Mouse (Mus musculus) T-cell, adult 2 months (primary cell): ENCODE data around the gene Foxp1.
A peak's percentile ranks its signal among the peaks of the same experiment; 100 is the strongest.

Source experiments
- DNase-seq: peaks from one replicate; pipeline ENCODE4 v3.0.0; 2022; ENCODE audit warnings: low spot score

Gene Foxp1

GRCm38 (mm10) chr6:99050288-99051006, 472.1 kb downstream of the Foxp1 start:
- DNase-seq = no peak

GRCm38 (mm10) chr6:99047322-99047721, 475.2 kb downstream of the Foxp1 start:
- DNase-seq = no peak

- DNase-seq = no peak
These were observed 476.4 kb downstream of the Foxp1 start for GRCm38 (mm10) chr6:99045845-99046788.

DNA sequence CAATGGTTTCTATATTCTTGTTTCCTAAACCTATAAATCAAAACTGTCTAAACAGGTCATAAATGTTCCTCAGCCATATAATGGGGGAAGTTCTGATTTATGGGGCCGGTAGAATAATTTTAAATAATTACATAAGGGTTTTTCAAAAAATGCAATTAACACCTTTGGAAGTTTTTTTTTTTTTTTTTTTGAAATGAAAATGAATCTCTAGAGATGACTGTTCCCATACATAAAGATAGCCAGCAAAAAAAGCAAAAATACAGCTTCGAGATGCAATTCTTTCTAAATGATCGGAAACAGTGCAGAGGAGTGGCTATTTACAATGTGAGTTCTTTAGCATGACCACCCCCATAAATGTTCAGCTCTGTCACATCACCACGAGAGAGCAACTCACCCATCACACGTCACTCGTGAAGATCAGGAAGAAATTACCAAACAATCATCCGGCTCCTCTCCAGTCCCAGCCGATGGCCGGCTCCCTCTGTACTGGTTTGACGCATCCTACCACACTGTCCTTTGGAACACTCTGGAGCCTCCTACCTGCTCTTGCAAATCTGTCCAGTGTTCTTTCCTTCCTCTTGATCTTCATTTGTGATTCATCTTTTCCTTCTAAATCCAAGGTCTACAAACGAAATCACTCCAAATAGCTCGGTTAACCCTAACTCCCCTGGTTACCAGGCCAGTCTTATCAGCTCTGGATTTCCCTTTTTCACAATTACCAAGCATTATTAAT, 478.4 kb downstream of the Foxp1 start:
- no peak for DNase-seq

DNA sequence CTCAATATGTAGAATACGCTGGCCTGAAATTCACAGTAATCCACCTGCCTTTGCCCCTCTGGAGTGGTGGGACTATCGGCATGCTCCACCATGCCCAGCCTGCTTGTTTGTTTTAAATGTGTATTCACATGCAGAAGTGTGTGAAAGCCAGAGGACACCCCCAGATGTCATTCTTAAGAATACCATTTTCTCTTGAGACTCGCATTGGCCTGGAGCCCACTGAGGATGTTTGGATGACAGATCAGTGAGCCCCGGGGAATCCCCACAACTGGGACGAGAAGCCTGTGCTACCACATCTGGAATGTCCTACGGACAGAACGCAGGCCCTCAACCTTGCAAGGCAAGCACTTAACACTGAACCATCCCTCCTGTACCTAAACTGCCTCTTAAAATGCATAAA, 479.3 kb downstream of the Foxp1 start:
- DNase-seq = no peak

DNA sequence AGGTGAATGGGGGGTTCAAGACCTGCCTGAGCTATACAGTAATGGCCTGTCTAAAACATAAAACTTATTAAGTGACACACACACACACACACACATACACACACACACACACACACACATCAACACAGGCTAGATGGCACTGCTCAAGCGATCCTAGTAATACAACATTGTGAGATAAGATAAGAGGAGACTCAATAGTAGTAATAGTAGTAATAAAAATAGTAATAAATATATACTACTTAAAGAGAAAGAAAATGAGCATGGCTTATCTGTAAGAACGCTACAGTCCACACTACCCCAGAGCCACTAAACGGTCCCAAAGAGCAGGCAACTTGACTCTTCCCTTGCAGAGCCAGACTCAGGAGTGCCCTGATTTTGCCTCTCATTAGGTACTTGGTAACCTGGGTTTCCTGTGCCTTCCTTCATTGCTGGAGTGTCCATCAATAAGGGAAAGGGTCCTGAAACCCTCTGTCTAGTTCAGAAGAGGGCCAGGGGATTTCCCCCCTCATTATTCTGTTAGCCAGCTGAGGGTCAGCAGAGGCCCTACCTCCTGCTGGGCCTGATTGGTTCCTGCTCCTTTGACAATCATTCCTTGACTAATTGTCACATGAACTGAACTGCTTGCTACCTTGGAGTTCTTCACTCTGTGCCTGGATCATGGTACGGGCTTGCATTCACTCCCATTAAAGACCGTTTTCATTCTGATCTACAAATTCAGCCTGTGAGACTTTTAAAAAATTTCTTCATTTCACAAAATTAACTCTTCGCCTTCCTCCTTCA, 480.2 kb downstream of the Foxp1 start:
- DNase-seq = no peak

GRCm38 (mm10) chr6:99038977-99039376, 483.5 kb downstream of the Foxp1 start:
- no peak for DNase-seq

- DNase-seq = no peak
These were observed 486.8 kb downstream of the Foxp1 start for GRCm38 (mm10) chr6:99035459-99036375.

- no peak for DNase-seq
These were observed 489.5 kb downstream of the Foxp1 start for GRCm38 (mm10) chr6:99033062-99033461.

DNA sequence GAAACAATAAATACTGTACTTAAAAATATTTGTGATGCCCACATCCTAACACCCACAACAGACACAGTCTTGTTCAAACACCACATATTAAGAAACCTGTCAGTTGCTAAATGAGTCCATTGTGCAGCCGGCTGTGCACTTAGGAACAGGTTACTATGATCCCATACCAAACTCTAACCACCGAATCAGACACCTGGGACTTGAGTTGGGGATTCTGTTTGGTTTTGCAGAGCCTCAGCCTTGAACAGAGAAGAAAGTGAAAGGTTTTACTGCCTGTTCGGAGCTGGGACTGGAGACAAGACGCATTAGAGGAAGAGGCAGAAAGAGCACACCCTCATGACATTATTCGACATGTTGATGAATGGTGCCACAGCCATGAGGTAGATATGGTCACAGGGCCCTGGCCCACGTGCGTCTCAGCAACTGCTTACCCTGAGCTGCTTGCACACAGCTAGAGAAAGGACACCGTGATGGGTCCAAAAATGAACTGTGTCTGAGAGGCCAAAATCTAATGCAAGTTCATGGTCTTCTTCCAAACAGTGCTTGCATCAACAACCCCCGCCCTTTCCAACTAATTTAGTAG, 491.1 kb downstream of the Foxp1 start:
- peak; percentile 59 for DNase-seq

- no peak for DNase-seq
These were observed 492.3 kb downstream of the Foxp1 start for GRCm38 (mm10) chr6:99030251-99030650.

- DNase-seq = no peak
These were observed 493.1 kb downstream of the Foxp1 start for GRCm38 (mm10) chr6:99029438-99029837.

DNA sequence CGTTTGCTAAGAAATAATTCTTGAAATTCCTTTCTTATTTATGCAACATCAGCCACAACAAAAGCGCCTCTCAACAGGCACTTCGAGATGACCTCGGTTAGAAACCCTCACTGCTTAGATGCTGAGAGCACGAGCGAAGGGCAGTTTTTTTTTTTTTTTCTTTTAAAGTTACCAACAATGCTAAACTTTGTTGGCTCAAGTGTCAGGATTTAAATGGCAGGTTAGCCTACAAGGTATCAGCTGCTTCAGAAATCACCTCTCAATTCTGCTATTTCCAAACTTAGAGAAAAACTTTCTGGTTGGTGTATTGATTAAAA, 493.6 kb downstream of the Foxp1 start:
- no peak for DNase-seq

DNA sequence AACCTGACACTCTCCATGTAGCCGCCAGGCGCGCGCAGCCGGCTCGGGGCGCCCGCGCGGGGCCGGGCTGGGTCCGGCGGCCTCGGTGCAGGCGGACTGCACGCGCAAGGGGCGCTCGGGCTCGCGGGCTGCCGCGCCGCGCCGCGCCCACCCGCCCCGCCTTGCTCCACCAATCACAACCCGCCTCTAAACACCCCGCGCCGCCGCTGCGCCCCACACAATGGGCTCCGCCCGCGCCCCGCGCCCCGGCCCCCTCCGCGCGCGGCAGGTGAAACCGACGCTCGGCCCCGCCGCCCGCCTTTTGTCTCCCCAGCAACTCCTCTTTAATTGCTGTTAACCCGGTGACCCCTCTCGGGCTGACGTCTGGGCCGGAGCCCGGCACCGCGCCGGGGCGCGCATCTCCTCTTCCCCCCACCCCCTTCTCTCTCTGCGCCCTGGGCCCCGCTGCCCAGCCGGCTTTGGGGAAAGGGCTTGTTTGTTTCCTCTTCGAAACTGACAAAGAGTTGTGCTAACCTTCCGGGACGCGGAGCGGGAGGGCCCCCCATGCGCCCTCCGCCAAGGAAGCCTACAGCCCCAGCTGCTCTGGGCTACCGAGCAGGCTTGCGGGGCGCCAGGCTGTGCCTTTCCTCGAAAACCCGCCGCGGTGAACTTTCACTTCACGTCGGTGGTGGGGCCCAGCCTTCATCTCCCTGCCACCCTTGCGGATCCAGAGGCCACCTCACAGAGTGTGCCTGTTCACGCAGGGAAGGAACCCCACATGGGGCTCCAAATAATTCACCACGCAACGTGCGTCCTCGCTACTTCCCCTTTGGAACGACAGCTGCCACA, 494.1 kb downstream of the Foxp1 start:
- DNase-seq = peak; percentile 56

DNA sequence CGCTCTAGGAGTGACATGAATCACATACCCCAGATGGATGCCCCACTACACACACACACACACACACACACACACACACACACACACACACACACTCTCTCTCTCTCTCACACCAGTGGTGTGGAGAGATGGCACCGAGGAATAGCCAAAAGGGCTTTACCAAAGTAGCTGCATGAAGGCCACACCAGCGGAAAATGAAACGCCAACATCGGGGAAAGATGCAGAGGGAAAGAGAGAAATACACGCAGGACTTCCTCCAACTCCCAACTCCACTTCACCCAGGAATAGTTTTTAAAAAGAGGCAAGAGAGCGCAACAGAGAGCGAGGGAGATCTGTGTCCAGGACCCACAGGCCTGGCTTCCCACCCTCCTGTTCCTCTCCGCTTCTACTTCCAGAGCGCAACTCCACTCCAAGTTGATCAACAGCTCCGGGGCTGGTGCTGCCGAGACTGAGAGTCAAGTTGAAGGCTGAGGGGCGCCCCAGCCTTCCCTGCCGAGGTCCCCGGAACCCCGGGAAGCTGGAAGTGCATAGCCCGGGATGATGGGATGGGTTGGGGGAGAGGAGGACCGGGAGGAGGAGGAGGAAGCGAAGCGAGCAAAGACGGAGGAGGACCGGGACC, 494.9 kb downstream of the Foxp1 start:
- no peak for DNase-seq

DNA sequence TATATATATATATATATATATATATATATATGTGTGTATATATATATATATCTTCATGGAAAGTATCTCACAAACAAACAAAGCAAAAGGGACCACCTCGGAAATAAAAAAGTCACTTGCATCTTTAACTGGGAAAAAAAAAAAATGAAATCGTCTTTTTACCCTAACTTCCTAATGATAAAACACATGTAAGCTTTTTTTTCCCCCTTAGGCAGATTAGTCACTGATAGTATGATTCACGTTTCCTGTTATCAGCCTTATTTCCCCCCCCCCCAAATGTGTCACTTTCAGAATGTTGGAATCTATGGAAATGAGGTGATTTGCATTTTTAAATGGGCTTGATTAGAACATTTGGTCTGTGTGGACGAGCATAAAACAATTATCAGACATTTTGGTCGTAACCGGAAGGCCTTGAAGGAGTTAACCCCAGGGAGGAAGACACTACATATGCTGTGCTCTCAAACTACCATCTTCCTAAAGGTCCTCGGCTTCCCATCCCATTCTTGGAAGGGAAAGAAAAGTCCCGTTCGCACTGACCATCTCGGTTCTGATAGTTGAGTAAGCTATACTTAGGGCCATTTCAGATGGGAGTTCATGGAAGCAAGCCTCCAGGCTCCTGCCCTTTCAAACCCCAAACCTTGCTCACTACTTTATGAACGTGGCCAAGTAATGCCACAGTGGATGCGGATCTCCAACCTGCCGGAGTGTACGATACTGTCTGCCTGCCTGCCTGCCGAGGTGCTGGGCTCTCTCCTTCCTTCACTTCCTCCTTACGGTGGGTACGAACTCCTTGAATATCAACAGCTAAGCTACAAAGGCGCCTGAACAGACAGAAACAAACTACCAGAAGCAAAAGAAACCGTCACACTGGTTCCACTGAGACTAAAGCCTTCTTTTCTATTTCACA, 495.6 kb downstream of the Foxp1 start:
- DNase-seq = peak; percentile 36

DNA sequence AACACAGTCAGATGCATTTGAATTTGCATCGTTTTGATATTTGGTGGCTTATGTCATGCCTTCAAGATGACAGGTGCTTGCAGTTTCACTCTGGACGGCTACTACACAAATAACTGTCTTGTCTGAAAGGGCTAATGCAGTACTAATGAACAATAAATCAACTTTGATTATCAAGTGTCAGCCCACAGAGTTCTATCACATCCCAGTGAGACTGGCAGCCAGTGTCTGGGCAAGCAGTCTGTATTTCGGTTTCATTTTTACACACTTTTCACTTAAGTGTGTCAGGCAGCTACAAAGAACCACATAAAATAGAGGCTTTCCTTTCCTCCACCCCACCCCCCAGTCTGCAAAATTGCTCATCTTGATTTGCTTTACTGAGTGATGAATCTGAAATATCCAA, 496.5 kb downstream of the Foxp1 start:
- DNase-seq = peak; percentile 64

DNA sequence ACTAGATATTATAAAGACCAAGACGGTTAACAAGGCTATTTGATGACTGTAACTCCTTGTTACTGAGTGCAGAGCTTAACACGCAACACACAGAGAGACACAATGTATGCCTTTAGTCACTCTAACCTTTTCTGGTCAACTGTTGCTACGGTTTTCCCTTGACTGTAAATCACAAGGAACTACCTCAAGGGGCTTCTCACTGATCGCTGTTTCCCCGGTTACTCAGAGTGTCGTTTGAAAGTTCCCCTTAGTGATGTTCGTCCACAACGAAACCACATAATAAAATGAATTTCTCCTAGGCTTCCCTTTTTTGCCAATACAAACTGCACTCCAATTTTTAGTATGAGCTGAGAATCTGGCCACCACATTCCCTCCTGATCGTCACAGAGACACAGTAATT, 497.9 kb downstream of the Foxp1 start:
- no peak for DNase-seq
